Mouse (Mus musculus): Measurements from ENCODE around the gene Rara.

DNA sequence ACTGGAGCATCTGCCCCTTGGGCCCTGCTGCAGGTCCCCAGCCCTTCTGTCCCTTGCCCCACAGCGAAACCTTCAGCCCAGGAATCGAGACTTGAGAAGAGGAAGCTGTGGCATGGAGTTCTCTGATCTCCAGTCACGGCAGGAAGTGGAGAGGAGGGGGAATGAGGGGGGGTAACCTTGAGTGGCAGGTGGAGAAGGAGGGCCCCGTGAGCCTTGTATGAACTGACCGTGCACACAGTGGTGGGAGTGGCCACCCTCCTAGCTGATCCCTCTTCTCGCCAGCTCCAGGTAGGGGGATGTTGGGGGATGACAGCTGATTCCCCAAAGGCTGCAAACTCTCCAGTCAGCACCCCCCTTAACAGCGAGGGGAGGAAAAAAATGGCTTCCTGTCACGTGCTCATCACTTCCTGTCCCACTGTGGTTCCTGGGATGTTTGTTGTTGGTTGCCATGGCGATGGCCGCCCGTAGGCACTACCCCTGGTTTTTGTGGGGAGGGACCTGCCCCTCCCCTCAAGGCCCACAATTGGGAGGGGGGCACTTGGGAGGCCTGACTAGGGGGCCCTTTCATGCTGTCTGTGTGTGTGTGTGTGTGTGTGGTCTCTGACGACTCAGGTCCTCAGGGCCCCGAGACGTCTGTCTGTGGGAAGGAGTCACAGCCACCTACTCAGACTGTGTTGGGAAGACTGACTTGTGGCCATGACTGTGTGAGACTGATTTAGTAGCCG, 14.4 kb downstream of the Rara start:
- TF ChIP-seq EP300 (optimal IDR thresholded peaks at IDR 0.05), result no peak
- 0 out of 2 replicates have a peak, but pooled peaks have one; percentile 1 for TF ChIP-seq CTCF (IDR thresholded peaks at IDR 0.05; ENCODE audit: low read depth)

Measured in stomach, postnatal 0 days (tissue).